Mouse (Mus musculus) heart, embryonic 16.5 days (tissue): Measurements from ENCODE around the gene Dab2. TPM values are rescaled to one million over a fixed set of nuclear protein-coding genes. Genes with fewer than 3 reads are reported as not detected.

ENCODE experiments used
- ATAC-seq: fragments of 200-750 bp; cut with Nextera tagmentation; replicated peaks from 2 replicates; pipeline ENCODE4 v1.8.0; 2017; ENCODE audit warnings: moderate number of reproducible peaks; ENCODE audit not compliant: insufficient read depth, low FRiP score; ENCODE audit errors: extremely low read depth
- H3K27ac ChIP-seq: fragments of 300-500 bp; sonication (generic); 2 replicates; pipeline ENCODE4 v1.5.1; 2014; ENCODE audit warnings: mild to moderate bottlenecking, low read length, control low read depth, moderate library complexity
- H3K27me3 ChIP-seq: fragments of 300-500 bp; sonication (generic); 2 replicates; pipeline ENCODE4 v1.6.1; 2014; ENCODE audit warnings: low read length, mixed read lengths; ENCODE audit not compliant: control insufficient read depth, insufficient read depth
- H3K36me3 ChIP-seq: fragments of 300-500 bp; sonication (generic); 2 replicates; pipeline ENCODE4 v1.6.1; 2014; ENCODE audit not compliant: control insufficient read depth, insufficient read depth
- H3K4me1 ChIP-seq: fragments of 300-500 bp; sonication (generic); 2 replicates; pipeline ENCODE4 v1.6.1; 2014; ENCODE audit warnings: low read length, mixed read lengths; ENCODE audit not compliant: control insufficient read depth, insufficient read depth
- H3K4me2 ChIP-seq: fragments of 300-500 bp; sonication (generic); 2 replicates; pipeline ENCODE4 v1.6.1; 2014; ENCODE audit warnings: low read depth, mild to moderate bottlenecking, control low read depth, low read length
- H3K4me3 ChIP-seq: fragments of 300-500 bp; sonication (generic); 2 replicates; pipeline ENCODE4 v1.5.1; 2014; ENCODE audit warnings: mild to moderate bottlenecking, control low read depth, low read length
- H3K9ac ChIP-seq: fragments of 300-500 bp; sonication (generic); 2 replicates; pipeline ENCODE4 v1.6.1; 2014; ENCODE audit warnings: low read length, control low read depth
- H3K9me3 ChIP-seq: fragments of 300-500 bp; sonication (generic); replicated peaks from 2 replicates; pipeline ENCODE4 v1.6.1; 2016; ENCODE audit warnings: low read length; ENCODE audit not compliant: control insufficient read depth
- WGBS: fragments of 180-500 bp; shearing (Covaris S2); extraction: QIAGEN DNeasy Blood & Tissue Kit; methylation state at CpG from one replicate; pipeline ENCODE4 v1.1.7; 2014; 5-methylcytosine and 5-hydroxymethylcytosine counted together
- polyA plus RNA-seq: library from polyadenylated mRNA; unstranded; fragments of >200 nt; fragmentation: Nextera tagmentation; extraction: Ambion mirVana; gene quantifications from 2 replicates; pipeline ENCODE4 v1.2.1, GENCODE M21; 2015

Gene Dab2
- polyA plus RNA-seq, 1 experiment from 2014 or later, result 27.3 TPM

GRCm38 (mm10) chr15:6280021-6280451 is 19.6 kb upstream of the Dab2 start:
- Histone ChIP-seq H3K4me1 (no peaks in the 10 kb centered on the region), H3K9ac (no peak overlapping the region), H3K9me3 (no peaks in the 10 kb centered on the region), H3K4me3 (no peak overlapping the region), H3K27ac (no peak overlapping the region; the same call in 1 of the 2 replicates), H3K4me2 (no peak overlapping the region), H3K36me3 (no peaks in the 10 kb centered on the region), H3K27me3 (no peaks in the 10 kb centered on the region)
- ATAC-seq, result 0 out of 2 replicates have a peak, but pooled peaks have one; percentile 41
- WGBS, result 50% methylated on average over 4 of the region's 4 CpGs

- no peaks in the 10 kb centered on the region for H3K9me3 ChIP-seq
- no peaks in the 10 kb centered on the region for H3K36me3 ChIP-seq
- no peaks in the 10 kb centered on the region for H3K4me1 ChIP-seq
- 82% methylated on average over 9 of the region's 9 CpGs for WGBS
- no peak overlapping the region for H3K4me2 ChIP-seq
- H3K27ac ChIP-seq, result no peak overlapping the region
- no peak overlapping the region for H3K9ac ChIP-seq
- no peaks in the 10 kb centered on the region for H3K27me3 ChIP-seq
- no peak for ATAC-seq
- H3K4me3 ChIP-seq, result no peak overlapping the region
Measured at GRCm38 (mm10) chr15:6283249-6283648, 16.3 kb upstream of the Dab2 start.

DNA sequence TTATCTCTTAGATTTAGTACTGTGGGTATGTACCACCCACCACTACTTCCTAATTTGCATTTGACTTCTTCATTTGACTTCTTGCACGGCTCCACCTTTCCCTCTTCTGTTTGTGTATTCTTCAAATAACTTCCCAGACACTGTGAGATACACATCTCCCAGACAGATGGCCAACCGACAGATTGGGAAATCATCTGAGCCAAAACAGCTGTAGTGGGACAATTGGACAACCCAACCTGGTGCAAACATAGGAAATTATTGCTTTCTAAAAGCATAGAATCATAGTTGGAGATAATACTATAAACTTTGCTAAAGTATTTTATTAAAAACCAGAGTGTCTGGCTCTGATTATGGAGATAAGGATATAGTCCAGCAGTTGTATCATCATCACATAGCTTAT is 3.5 kb upstream of the Dab2 start:
- Histone ChIP-seq H3K27me3 (no peaks in the 10 kb centered on the region), H3K4me1 (no peaks in the 10 kb centered on the region), H3K27ac (no peak overlapping the region), H3K36me3 (no peaks in the 10 kb centered on the region), H3K9ac (no peak overlapping the region), H3K4me3 (no peak overlapping the region), H3K9me3 (no peaks in the 10 kb centered on the region), H3K4me2 (no peak overlapping the region)
- 55% methylated on average over 2 of the region's 2 CpGs for WGBS
- ATAC-seq, result no peak

DNA sequence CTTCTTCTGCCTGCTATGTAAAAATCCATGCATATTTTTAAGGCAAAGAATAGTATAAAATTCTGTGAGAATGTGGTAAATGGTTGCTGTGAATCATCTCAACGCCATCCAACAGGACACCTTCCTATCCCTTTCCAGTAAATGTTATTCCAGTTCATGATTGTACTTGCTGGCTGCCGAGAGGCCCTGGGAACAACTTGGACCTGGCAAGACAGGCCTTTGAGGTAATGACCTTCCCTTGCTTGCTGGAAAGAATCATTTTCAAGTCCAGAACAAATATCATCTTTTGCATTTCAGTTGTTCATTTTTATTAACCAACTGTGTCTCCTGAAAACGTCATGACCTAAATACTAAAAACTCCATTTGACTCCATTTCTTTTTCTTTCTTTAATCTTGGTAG is 862 bp upstream of the Dab2 start:
- no peak for ATAC-seq
- WGBS, result 70% methylated on average over 3 of the region's 3 CpGs
- Histone ChIP-seq H3K36me3 (no peaks in the 10 kb centered on the region), H3K9me3 (no peaks in the 10 kb centered on the region), H3K27ac (no peak overlapping the region), H3K9ac (no peak overlapping the region), H3K27me3 (no peaks in the 10 kb centered on the region), H3K4me2 (no peak overlapping the region), H3K4me3 (no peak overlapping the region), H3K4me1 (no peaks in the 10 kb centered on the region)

DNA sequence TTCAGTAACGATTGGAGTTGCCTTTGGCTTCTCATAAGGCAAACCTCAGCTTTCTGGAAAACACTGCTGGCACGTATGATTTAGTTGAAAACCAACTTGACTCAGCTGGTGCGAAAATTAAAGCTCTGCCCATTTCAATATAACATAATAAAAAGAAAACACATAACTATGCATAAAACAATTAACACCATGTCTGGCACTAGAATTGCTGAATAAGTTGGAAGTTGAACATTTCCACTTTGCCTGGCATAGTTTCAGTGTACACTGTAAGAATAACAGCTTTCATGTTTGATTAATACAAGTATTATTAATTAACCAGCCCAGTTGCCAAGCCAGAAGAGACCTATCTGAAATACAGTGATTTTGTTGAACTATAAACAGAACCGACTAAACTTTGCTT is 2.6 kb downstream of the Dab2 start:
- Histone ChIP-seq H3K4me3 (no peak overlapping the region), H3K4me1 (no peaks in the 10 kb centered on the region), H3K27ac (no peak overlapping the region), H3K9ac (no peak overlapping the region), H3K27me3 (no peaks in the 10 kb centered on the region), H3K9me3 (no peaks in the 10 kb centered on the region), H3K4me2 (no peak overlapping the region), H3K36me3 (no peaks in the 10 kb centered on the region)
- WGBS, result 83% methylated on average over 4 of the region's 4 CpGs
- ATAC-seq, result no peak

- Histone ChIP-seq H3K27me3 (no peaks in the 10 kb centered on the region), H3K4me2 (no peak overlapping the region), H3K9me3 (no peaks in the 10 kb centered on the region), H3K9ac (no peak overlapping the region), H3K36me3 (no peaks in the 10 kb centered on the region), H3K4me1 (no peaks in the 10 kb centered on the region), H3K4me3 (no peak overlapping the region), H3K27ac (no peak overlapping the region)
- no peak for ATAC-seq
- 67% methylated on average over 2 of the region's 2 CpGs for WGBS
Measured at GRCm38 (mm10) chr15:6303822-6304221, 4.2 kb downstream of the Dab2 start.

DNA sequence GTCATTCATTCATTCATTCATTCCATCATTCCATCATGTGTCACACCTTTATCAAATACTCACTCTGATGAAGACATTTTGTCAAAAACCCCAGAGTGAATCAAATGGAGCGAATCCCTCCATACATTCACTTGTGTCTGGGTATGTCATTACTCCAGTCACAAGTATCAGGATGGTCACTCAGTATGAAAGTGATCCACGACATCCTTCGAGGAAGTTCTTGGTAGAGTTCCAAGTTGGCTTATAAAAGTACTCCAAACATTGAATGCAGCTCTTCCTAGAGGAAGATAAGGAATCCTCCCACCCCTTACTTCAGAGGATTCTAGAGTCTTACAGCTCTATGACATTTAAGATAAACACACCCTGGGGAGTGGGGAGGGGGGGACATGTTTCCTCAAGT is 10.0 kb downstream of the Dab2 start:
- H3K9ac ChIP-seq, result no peak overlapping the region
- no peak overlapping the region for H3K4me3 ChIP-seq
- no peak; the same call in 1 of the 2 replicates for ATAC-seq
- H3K27me3 ChIP-seq, result no peaks in the 10 kb centered on the region
- H3K9me3 ChIP-seq, result no peaks in the 10 kb centered on the region
- no peak overlapping the region for H3K4me2 ChIP-seq
- no peaks in the 10 kb centered on the region for H3K36me3 ChIP-seq
- 66% methylated on average over 3 of the region's 3 CpGs for WGBS
- H3K4me1 ChIP-seq, result no peaks in the 10 kb centered on the region
- no peak overlapping the region for H3K27ac ChIP-seq

DNA sequence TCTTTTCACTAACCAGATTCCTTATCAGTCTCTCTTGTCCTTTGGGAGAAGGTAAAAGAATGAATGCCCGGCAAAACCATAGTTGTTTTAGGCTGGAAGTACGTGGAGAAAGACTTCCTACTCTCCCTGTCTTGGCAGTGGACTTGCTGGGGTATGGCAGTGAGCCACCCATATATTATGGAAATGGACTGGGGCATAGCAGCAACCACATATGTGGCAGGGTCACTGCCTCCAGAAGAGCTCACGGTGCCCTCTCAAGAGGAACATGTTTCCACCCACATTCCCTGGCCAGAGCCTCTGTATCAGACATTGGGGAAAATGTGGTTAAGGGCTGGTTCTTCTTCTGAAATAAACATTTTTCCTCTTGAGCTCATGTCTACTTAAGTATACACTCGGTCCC is 10.8 kb downstream of the Dab2 start:
- H3K36me3 ChIP-seq, result no peaks in the 10 kb centered on the region
- no peak overlapping the region for H3K4me2 ChIP-seq
- no peaks in the 10 kb centered on the region for H3K9me3 ChIP-seq
- no peak overlapping the region for H3K27ac ChIP-seq
- no peak overlapping the region for H3K4me3 ChIP-seq
- ATAC-seq, result no peak
- 61% methylated on average over 4 of the region's 4 CpGs for WGBS
- no peaks in the 10 kb centered on the region for H3K27me3 ChIP-seq
- H3K4me1 ChIP-seq, result no peaks in the 10 kb centered on the region
- H3K9ac ChIP-seq, result no peak overlapping the region

GRCm38 (mm10) chr15:6312396-6312795 is 12.8 kb downstream of the Dab2 start:
- Histone ChIP-seq H3K9me3 (no peaks in the 10 kb centered on the region), H3K27me3 (no peaks in the 10 kb centered on the region), H3K4me1 (no peaks in the 10 kb centered on the region), H3K36me3 (no peaks in the 10 kb centered on the region), H3K4me3 (no peak overlapping the region), H3K27ac (no peak overlapping the region), H3K4me2 (no peak overlapping the region), H3K9ac (no peak overlapping the region)
- WGBS, result 91% methylated on average over 3 of the region's 3 CpGs
- no peak for ATAC-seq

DNA sequence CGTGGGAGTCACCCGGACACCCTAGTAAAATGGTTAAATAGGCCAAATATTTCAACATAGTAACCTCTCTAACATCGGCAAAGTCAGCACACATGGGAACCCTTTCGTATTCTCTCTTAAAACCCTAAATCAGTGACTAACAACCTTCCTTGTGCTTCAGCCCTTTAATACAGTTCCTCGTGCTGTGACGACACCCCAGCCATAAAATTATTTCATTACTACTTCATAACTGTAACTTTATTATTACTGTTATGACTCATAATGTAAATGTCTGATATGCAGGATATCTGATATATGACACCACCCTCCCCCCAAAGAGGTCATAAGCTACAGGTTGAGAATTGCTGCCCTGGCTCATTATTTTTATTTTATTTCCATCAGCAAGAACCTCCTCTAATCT is 19.8 kb downstream of the Dab2 start:
- no peaks in the 10 kb centered on the region for H3K4me1 ChIP-seq
- no peaks in the 10 kb centered on the region for H3K27me3 ChIP-seq
- H3K9ac ChIP-seq, result no peak overlapping the region
- no peak for ATAC-seq
- no peak overlapping the region for H3K4me3 ChIP-seq
- WGBS, result 85% methylated on average over 6 of the region's 6 CpGs
- H3K4me2 ChIP-seq, result no peak overlapping the region
- H3K9me3 ChIP-seq, result no peaks in the 10 kb centered on the region
- H3K36me3 ChIP-seq, result no peaks in the 10 kb centered on the region
- no peak overlapping the region for H3K27ac ChIP-seq
